In the genomic region with DNA sequence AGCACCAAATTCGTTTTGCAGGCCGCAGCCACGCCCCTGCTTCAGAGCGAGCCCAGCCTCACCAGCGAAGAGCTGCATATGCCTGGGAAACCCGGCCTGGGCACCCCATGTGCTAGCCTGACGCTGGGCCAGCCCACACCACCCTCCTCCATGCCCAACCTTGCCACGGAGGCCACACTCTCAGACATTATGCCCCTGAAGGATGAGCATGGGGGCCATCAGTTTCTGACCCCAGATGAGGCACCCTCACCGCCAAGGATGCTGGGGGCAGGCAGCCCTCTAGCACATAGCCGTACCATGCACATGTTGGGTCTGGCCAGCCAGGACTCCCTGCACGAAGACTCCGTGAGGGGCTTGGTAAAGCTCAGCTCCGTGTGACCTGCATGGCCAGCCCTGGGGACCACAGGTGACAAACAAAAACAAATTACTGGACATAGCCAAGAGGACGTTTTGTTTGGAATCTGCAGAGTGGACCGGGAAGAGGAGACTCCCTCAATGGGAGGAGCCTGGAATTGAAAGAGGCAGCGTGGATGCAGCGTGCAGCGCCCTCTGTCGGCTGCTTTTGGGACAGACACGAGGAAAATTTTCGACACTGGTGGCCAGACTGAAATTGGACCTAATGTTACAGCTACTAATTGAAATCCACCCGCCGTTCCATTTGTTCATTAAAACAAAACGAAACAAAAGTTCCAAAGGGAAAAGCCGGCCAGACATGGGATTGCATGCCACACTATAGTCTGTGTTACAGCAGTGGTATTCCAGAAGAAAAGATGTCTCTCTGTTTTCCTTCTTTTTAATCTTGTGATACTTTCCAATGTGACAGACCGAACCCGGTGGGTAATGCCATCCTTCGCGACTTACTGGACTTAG, we compare ENCODE assay signal across 8 mouse cellular contexts.
A peak's percentile ranks its signal among the peaks of the same experiment; 100 is the strongest.
DNase-seq lines count a peak whose midpoint lies in the region; ATAC-seq lines count a peak whose summit lies in the region.

No protein-coding gene starts in this region.

- WGBS in hindbrain, embryonic 10.5 days: 13% methylated on average over 29 of the region's 29 CpGs
- 7% methylated on average over 29 of the region's 29 CpGs for WGBS in lung, embryonic 15.5 days

- H3K27me3 ChIP-seq in hindbrain, embryonic 10.5 days (ENCODE audit: insufficient read depth, poor library complexity, severe bottlenecking): no peaks in the 10 kb centered on the region
- H3K27me3 ChIP-seq in lung, embryonic 15.5 days: no peaks in the 10 kb centered on the region

- H3K9me3 ChIP-seq in hindbrain, embryonic 10.5 days: no peaks in the 10 kb centered on the region
- H3K9me3 ChIP-seq in lung, embryonic 15.5 days: no peaks in the 10 kb centered on the region

- H3K36me3 ChIP-seq in hindbrain, embryonic 10.5 days: no peaks in the 10 kb centered on the region
- H3K36me3 ChIP-seq in lung, embryonic 15.5 days: no peaks in the 10 kb centered on the region

- H3K4me2 ChIP-seq in lung, embryonic 15.5 days: peak overlapping the region; percentile 70

- H3K4me1 ChIP-seq in hindbrain, embryonic 10.5 days (replicated peaks): peaks cover 9% of the 10 kb centered on the region
- peaks cover 11% of the 10 kb centered on the region for H3K4me1 ChIP-seq in lung, embryonic 15.5 days

- H3K27ac ChIP-seq in hindbrain, embryonic 10.5 days: peak overlapping the region; percentile 79
- H3K27ac ChIP-seq in lung, embryonic 15.5 days: no peak overlapping the region

- peak; percentile 68; the same call in 1 of the 2 replicates for ATAC-seq in lung, embryonic 15.5 days (ENCODE audit: borderline replicate concordance, extremely low read depth, low FRiP score, low TSS enrichment)

- DNase-seq in R1 (ENCODE audit: low read depth, low spot score): peak; percentile 72
- DNase-seq in cerebellum, adult 9-10 months: peak; percentile 90
- peak; percentile 78 for DNase-seq in forelimb bud, embryonic 11.5 days (ENCODE audit: low read depth, low spot score)
- DNase-seq in hindbrain, embryonic 10.5 days (ENCODE audit: low spot score): peak; percentile 85
- peak; percentile 69 for DNase-seq in layer of hippocampus, adult 9-10 months (ENCODE audit: low spot score)
- DNase-seq in ovary, postnatal 14 days (ENCODE audit: low spot score): peak; percentile 90
- peak; percentile 75 for DNase-seq in urinary bladder, adult 2 months (ENCODE audit: low spot score)

- H3K4me3 ChIP-seq in hindbrain, embryonic 10.5 days: peak overlapping the region; percentile 57
- peak overlapping the region; percentile 42 for H3K4me3 ChIP-seq in lung, embryonic 15.5 days

- peak overlapping the region; percentile 25; the same call in 1 of the 2 replicates for H3K9ac ChIP-seq in lung, embryonic 15.5 days
